Mouse (Mus musculus) megakaryocyte progenitor cell, adult 5-6 weeks (primary cell): ENCODE results near the gene Kcnq1. TPM values are rescaled to one million over a fixed set of nuclear protein-coding genes. Genes with fewer than 3 reads are reported as not detected.

Experiments used
- ATAC-seq: replicated peaks from 2 replicates; pipeline ENCODE4 v1.8.0; 2016; ENCODE audit warnings: mild to moderate bottlenecking, moderate TSS enrichment, inconsistent platforms; ENCODE audit not compliant: poor library complexity
- total RNA-seq, 2 experiments: library from RNA; stranded (forward) in 1 of 2; stranded (reverse) in 1 of 2; fragments of 157-497, 149-512 nt in 1 of 2; fragments of 200-1000 nt in 1 of 2; gene quantifications; 2 replicates each; pipeline versions ENCODE4 v1.2.3 to v1.2.4; 2015 to 2017

Kcnq1 gene
- total RNA-seq, 2 experiments from 2014 or later = not detected

GRCm38 (mm10) chr7:143254901-143255300 lies 148.7 kb downstream of the Kcnq1 start:
- no peak for ATAC-seq

- no peak for ATAC-seq
Observed at GRCm38 (mm10) chr7:143261246-143261645, 155.1 kb downstream of the Kcnq1 start.

GRCm38 (mm10) chr7:143263557-143263956 lies 157.4 kb downstream of the Kcnq1 start:
- ATAC-seq = no peak

- no peak for ATAC-seq
Observed at GRCm38 (mm10) chr7:143263966-143264365, 157.8 kb downstream of the Kcnq1 start.

- ATAC-seq = no peak
Observed at GRCm38 (mm10) chr7:143265386-143265785, 159.2 kb downstream of the Kcnq1 start.

- ATAC-seq = peak; percentile 63
Observed at GRCm38 (mm10) chr7:143265829-143266438, 159.8 kb downstream of the Kcnq1 start.

- ATAC-seq = no peak
Observed at GRCm38 (mm10) chr7:143273747-143274146, 167.6 kb downstream of the Kcnq1 start.

GRCm38 (mm10) chr7:143275030-143275429 lies 168.9 kb downstream of the Kcnq1 start:
- no peak for ATAC-seq

- ATAC-seq = no peak
Observed at GRCm38 (mm10) chr7:143283625-143284024, 177.5 kb downstream of the Kcnq1 start.

GRCm38 (mm10) chr7:143284866-143285265 lies 178.7 kb downstream of the Kcnq1 start:
- ATAC-seq = no peak

- no peak for ATAC-seq
Observed at GRCm38 (mm10) chr7:143285440-143285839, 179.3 kb downstream of the Kcnq1 start.

- ATAC-seq = no peak
Observed at GRCm38 (mm10) chr7:143286532-143287290, 180.5 kb downstream of the Kcnq1 start.

GRCm38 (mm10) chr7:143288135-143288534 lies 182.0 kb downstream of the Kcnq1 start:
- ATAC-seq = no peak

GRCm38 (mm10) chr7:143289082-143289849 lies 183.1 kb downstream of the Kcnq1 start:
- no peak for ATAC-seq

GRCm38 (mm10) chr7:143294690-143295355 lies 188.7 kb downstream of the Kcnq1 start:
- ATAC-seq = no peak

- ATAC-seq = peak; percentile 32
Observed at GRCm38 (mm10) chr7:143295356-143296000, 189.3 kb downstream of the Kcnq1 start.

- peak; percentile 52 for ATAC-seq
Observed at GRCm38 (mm10) chr7:143296001-143296379, 189.8 kb downstream of the Kcnq1 start.

GRCm38 (mm10) chr7:143296384-143296801 lies 190.2 kb downstream of the Kcnq1 start:
- peak; percentile 96 for ATAC-seq

- ATAC-seq = no peak
Observed at GRCm38 (mm10) chr7:143300037-143300436, 193.9 kb downstream of the Kcnq1 start.

- no peak for ATAC-seq
Observed at GRCm38 (mm10) chr7:143300681-143301080, 194.5 kb downstream of the Kcnq1 start.

GRCm38 (mm10) chr7:143302156-143302555 lies 196.0 kb downstream of the Kcnq1 start:
- no peak for ATAC-seq
